Mouse (Mus musculus): ENCODE measurements around the gene Sema3b. TPM values are rescaled to one million over a fixed set of nuclear protein-coding genes. Genes with fewer than 3 reads are reported as not detected.
"Not testable (repeated sequence)": the region's sequence is repeated elsewhere in the genome, so short reads cannot be mapped to it uniquely, and the experiment has no call there.

The Sema3b gene
- polyA plus RNA-seq, 1 experiment from 2014 or later = 2.0 TPM

DNA sequence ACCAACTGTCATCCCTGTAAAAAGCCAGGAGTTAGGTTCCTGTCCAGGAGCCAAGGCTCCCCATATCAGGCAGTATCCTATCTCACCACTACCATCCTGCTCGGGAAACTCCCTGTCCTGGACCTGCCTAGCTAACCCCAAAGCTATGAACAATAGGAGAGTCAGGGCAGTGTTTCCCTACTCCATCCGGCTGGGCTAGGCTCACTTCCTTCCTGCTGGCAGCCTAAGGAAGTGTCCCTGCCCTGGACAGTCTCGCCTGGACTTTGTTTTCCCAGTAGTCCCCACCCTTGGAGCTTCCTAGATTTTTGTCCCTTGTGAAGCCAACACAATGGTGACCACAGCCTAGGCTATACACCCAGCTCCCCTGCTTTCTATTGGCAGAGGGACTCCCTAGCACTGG lies 42.2 kb downstream of the Sema3b start:
- Histone ChIP-seq H3K4me1 (peaks cover 88% of the 10 kb centered on the region), H3K9me3 (no peaks in the 10 kb centered on the region), H3K36me3 (replicated peaks) (peaks cover 53% of the 10 kb centered on the region), H3K27me3 (ENCODE audit: poor library complexity, severe bottlenecking) (no peaks in the 10 kb centered on the region), H3K27ac (peak overlapping the region; percentile 94), H3K4me3 (peak overlapping the region; percentile 93)
- no peak for DNase-seq (ENCODE audit: extremely low spot score, low spot score)
- WGBS = 65% methylated on average over 3 of the region's 3 CpGs

DNA sequence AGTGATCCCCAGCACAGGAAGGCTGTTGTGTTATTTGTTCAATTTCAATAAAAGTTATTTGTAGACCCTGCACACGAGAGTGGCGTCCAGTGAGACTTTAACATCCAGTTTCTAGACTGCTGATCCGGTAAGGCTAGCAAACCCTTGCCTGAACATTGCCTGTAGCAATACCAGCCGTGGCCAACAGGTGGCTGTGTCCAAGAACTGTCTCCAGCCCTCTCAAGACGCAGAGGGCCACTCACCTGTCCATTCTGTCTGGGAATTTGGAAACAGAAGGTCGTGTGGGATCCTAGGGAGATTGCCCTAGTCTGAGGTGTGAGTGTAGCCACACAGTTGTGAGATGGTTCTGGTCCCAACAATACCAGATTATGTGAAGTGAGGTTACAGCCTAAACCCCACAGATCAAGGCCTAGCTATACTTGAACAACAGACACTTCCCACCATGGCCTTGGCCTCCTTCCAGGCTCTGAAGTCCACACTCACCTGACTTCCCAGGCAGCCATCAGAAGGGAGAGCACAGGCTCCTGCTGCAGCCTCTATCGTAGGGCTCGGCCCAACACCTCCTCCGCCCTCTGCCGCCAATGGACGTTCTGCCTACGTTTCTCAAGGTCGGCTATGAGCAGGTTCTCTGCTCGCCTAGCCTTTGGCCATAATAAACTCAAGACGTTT lies 42.9 kb downstream of the Sema3b start:
- peaks cover 82% of the 10 kb centered on the region for H3K4me1 ChIP-seq

DNA sequence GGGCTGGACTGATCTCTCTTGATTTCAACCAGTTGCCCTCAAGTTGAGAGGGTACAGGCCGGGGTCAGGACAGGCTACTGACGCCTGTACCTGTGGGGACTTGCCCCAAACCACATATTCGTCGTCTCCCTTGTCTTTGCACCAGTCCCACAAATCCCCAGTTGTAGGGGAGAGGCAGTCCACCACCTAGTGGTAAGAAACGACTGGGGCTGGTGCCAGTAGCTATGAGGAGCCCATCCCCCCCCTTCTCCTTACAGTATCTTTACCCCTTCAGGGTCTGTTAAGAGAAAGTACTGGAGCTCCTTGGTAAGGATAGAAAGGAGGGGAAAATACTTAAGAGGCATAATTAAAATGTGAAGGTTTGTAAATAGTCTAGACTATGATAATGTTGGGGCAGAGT lies 43.5 kb downstream of the Sema3b start:
- H3K36me3 ChIP-seq (replicated peaks) = peaks cover 53% of the 10 kb centered on the region

More for the DNA sequence above, 42.9 kb downstream of the Sema3b start:
- Histone ChIP-seq H3K27ac (peak overlapping the region; percentile 65; the same call in 1 of the 2 replicates), H3K9me3 (no peaks in the 10 kb centered on the region), H3K4me3 (peak overlapping the region; percentile 93; the same call in 1 of the 2 replicates), H3K27me3 (ENCODE audit: poor library complexity, severe bottlenecking) (no peaks in the 10 kb centered on the region), H3K36me3 (replicated peaks) (peaks cover 53% of the 10 kb centered on the region)
- peak; percentile 80 for DNase-seq (ENCODE audit: extremely low spot score, low spot score)
- WGBS = 61% methylated on average over 15 of the region's 15 CpGs

DNA sequence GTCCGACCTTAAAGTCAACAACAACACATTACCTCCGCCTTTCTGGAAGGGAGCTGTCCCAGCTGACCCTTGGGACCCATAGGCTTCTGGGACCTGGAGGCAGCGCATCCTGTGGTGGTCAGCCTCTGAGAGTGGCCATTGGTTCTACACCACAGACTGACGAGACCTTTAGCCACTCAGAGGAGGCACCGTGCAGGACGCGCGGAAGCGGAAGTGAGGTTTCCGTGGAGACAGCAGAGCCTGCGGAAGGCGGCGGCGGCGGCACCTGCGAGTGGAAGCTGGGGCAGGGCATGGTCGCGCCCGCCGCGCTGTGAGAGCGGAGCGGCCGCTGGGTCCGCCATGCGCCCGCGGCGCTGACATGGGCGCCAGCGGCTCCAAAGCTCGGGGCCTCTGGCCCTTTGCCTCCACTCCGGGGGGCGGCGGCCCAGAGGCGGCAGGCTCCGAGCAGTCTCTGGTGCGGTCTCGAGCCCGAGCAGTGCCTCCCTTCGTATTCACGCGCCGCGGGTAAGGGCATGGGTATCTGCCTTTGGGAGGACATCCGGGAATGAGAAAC lies 45.9 kb downstream of the Sema3b start, which contains the start of gene Tusc2:
Gene Tusc2, plus strand, starts transcription at position 227 of the 553 bp plus-strand sequence.
- peaks cover 61% of the 10 kb centered on the region for H3K4me1 ChIP-seq
- no peaks in the 10 kb centered on the region for H3K27me3 ChIP-seq (ENCODE audit: poor library complexity, severe bottlenecking)
- 1% methylated on average over 46 of the region's 46 CpGs for WGBS

More for the DNA sequence above, 43.5 kb downstream of the Sema3b start:
- H3K27ac ChIP-seq; H3K9me3 ChIP-seq; DNase-seq (ENCODE audit: extremely low spot score, low spot score); H3K27me3 ChIP-seq (ENCODE audit: poor library complexity, severe bottlenecking): not testable (repeated sequence)
- Histone ChIP-seq H3K4me1 (peaks cover 75% of the 10 kb centered on the region), H3K4me3 (peak overlapping the region; percentile 93; the same call in 1 of the 2 replicates)
- WGBS = 53% methylated on average over 5 of the region's 5 CpGs

DNA sequence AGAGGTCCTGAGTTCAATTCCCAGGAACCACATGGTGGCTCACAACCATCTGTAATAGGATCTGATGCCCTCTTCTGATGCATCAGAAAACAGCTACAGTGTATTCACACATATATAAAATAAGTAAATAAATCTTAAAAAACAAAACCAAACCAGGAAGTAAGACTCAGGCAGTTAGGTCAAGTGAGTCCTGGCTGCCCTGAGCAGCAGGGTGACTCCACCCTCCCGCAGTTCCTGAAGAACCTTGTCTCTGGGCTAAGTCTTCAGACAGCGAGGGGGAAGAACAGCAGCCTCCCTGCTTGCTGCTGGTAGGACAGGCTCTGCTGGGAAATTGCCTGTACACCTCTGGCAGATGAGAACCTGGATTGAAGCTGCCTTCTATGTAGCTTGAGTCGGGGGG lies 52.7 kb downstream of the Sema3b start:
- 74% methylated on average over 3 of the region's 3 CpGs for WGBS
- peak overlapping the region; percentile 88 for H3K4me3 ChIP-seq
- H3K4me1 ChIP-seq = peaks cover 55% of the 10 kb centered on the region

More for the DNA sequence above, 45.9 kb downstream of the Sema3b start, which contains the start of gene Tusc2:
- Histone ChIP-seq H3K27ac (peak within 1 kb of the TSS; percentile 88), H3K4me3 (peak within 1 kb of the TSS; percentile 93), H3K9me3 (no peaks in the 10 kb centered on the region), H3K36me3 (replicated peaks) (peaks cover 72% of the 10 kb centered on the region)
- DNase-seq (ENCODE audit: extremely low spot score, low spot score) = peak; percentile 96

DNA sequence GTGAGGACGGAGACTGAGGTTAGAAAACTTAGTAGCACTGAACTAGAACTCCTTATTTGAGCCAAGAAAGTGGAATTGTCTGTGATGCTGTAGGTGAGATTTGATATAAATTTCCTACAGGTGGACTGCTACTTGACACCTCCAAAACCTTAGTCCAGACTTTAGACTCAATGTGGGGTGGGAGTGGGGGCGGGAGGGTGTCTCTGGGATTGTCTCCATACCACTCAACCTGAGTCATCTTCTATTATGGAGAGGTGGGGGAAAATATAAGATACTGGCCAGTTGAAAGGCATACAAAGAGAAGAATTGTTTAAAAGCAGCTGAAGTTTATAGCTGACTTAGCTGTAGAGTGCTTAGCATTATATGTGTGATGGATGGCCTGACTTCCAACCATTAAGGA lies 53.3 kb downstream of the Sema3b start:
- H3K4me3 ChIP-seq = peak overlapping the region; percentile 88
- H3K9me3 ChIP-seq = no peaks in the 10 kb centered on the region
- DNase-seq (ENCODE audit: extremely low spot score, low spot score) = no peak
- peaks cover 48% of the 10 kb centered on the region for H3K36me3 ChIP-seq (replicated peaks)
- 56% methylated on average over 2 of the region's 2 CpGs for WGBS
- H3K27me3 ChIP-seq (ENCODE audit: poor library complexity, severe bottlenecking) = peaks cover 26% of the 10 kb centered on the region
- peak overlapping the region; percentile 96 for H3K27ac ChIP-seq
- H3K4me1 ChIP-seq = peaks cover 61% of the 10 kb centered on the region

More for the DNA sequence above, 52.7 kb downstream of the Sema3b start:
- Histone ChIP-seq H3K27ac (no peak overlapping the region), H3K27me3 (ENCODE audit: poor library complexity, severe bottlenecking) (peaks cover 19% of the 10 kb centered on the region), H3K9me3 (no peaks in the 10 kb centered on the region), H3K36me3 (replicated peaks) (peaks cover 54% of the 10 kb centered on the region)
- DNase-seq (ENCODE audit: extremely low spot score, low spot score) = no peak

DNA sequence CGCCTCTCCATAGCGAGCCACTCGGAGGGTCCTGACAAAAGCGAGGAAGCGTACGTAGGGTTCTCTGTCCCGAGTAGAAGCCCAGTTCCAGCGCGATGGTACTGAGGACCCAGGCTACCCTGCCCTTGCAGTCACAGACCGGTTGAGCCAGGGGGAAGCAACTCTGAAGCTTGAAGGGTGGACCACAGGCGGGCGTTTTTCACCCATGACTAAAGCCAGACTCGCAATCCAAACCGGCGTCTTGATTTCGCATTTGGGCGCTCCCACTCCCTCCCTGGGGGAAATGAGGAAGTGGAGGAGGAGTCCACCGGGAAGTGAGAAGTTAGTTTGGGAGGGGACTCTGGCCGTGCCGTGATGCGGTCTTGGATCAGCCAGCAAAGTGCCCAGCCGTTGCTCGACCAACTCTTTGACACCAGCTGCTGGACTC lies 54.0 kb downstream of the Sema3b start:
- peak overlapping the region; percentile 96 for H3K27ac ChIP-seq
- no peaks in the 10 kb centered on the region for H3K9me3 ChIP-seq
- DNase-seq (ENCODE audit: extremely low spot score, low spot score) = peak; percentile 60
- H3K27me3 ChIP-seq (ENCODE audit: poor library complexity, severe bottlenecking) = peaks cover 32% of the 10 kb centered on the region
- H3K36me3 ChIP-seq (replicated peaks) = peaks cover 41% of the 10 kb centered on the region
- peak overlapping the region; percentile 88 for H3K4me3 ChIP-seq
- peaks cover 68% of the 10 kb centered on the region for H3K4me1 ChIP-seq
- under 1% methylated on average over 23 of the region's 23 CpGs for WGBS

DNA sequence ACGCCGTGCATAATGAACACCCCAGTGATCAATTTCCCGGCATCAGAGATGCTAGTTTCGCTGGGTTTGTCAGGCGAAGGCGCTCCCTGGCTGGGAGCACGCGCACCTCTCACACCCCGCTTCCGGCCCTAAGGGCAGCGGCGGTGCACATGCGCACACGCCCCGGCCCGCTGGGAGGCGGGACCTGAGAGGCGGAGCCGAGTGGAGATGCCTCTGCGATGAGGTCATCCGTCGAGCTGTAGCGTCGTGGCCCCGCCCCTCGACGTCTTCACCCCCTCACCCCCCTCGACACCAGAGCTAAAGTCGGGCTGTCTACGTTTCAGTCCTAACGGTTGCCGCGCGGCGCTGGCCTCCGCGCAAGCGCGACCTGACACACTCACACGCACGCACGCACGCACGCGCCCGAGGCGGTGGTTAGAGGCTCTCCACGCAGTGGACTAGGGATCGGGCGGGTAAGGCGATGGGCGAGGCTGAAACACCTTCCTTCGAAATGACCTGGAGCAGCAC lies 54.7 kb downstream of the Sema3b start:
- H3K4me1 ChIP-seq = peaks cover 73% of the 10 kb centered on the region
- peak overlapping the region; percentile 88 for H3K4me3 ChIP-seq
- peaks cover 34% of the 10 kb centered on the region for H3K36me3 ChIP-seq (replicated peaks)
- no peaks in the 10 kb centered on the region for H3K9me3 ChIP-seq
- peak; percentile 98 for DNase-seq (ENCODE audit: extremely low spot score, low spot score)
- peaks cover 39% of the 10 kb centered on the region for H3K27me3 ChIP-seq (ENCODE audit: poor library complexity, severe bottlenecking)
- peak overlapping the region; percentile 96 for H3K27ac ChIP-seq
- under 1% methylated on average over 53 of the region's 53 CpGs for WGBS

DNA sequence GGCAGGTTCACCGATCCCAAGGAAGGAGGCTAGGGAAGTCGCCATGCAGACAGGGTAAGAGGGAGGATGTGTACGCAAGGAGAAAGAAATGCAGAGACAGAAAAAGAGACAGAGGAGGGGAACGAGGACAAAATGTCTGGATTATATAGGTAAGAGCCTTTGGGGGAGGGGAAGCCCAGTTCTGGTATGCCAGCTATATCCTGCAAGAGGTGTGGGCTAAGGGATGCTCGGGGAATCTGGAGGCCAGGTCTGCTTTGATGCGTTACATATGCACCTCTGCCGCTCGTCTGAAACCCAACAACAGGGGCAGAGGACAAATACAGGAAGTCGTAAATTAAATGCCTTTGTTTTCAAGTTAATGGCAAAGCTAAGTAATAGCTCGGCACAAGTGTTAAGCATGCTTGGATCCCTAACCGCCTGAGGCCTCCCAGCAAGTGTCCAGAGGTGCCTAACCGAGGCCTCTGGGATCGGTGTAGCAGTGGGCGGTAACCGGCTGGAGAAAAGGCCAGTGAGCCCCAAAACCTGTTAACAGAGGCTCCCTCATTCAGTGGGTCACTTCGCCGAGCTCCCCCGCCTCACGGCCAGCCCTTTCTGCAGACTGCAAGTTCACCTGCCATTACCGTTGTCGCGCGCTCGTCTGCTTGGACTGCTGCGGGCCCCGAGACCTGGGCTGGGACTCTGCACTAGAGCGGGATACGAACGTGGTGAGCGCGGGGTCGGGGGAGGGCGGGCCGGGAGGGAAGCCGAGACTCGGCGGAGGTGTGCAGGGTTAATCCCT lies 55.3 kb downstream of the Sema3b start:
- peaks cover 46% of the 10 kb centered on the region for H3K27me3 ChIP-seq (ENCODE audit: poor library complexity, severe bottlenecking)
- H3K27ac ChIP-seq = peak overlapping the region; percentile 96
- peaks cover 73% of the 10 kb centered on the region for H3K4me1 ChIP-seq
- WGBS = 6% methylated on average over 37 of the region's 37 CpGs
- no peaks in the 10 kb centered on the region for H3K9me3 ChIP-seq
- DNase-seq (ENCODE audit: extremely low spot score, low spot score) = no peak
- H3K36me3 ChIP-seq (replicated peaks) = peaks cover 28% of the 10 kb centered on the region
- peak overlapping the region; percentile 88 for H3K4me3 ChIP-seq

DNA sequence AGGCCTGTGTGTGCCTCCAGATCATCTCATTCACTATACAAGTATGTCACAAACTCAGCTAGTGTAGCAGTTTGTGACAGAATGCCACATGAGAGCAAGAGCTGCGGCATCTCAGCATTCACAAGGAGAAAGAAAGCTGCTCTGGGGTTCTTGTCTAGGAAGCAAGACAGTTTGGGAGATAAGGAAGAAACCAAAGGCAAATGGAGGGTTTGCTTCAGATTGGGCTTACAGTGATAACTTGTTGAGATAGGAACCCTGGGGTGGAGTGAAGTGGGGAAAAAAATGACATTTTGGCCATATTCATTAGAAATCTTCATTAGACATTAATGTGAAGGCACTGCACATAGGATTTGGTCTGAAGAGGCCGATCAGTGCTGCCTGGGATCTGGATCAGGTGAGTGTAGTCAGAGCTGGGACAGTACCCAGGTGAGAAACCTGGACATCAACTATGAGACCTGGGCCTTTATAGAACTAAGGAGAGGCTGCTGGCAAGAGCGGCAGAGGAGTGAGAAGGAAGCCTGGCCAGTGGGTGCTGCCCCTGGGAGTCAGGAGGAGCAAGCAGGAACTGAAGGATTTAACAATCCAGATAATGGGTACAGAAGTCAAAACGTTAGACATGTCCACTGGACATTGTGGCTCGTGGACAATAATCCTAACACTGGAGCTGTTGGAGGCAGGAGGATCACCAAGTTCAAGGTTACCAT lies 56.2 kb downstream of the Sema3b start:
- peaks cover 78% of the 10 kb centered on the region for H3K4me1 ChIP-seq

DNA sequence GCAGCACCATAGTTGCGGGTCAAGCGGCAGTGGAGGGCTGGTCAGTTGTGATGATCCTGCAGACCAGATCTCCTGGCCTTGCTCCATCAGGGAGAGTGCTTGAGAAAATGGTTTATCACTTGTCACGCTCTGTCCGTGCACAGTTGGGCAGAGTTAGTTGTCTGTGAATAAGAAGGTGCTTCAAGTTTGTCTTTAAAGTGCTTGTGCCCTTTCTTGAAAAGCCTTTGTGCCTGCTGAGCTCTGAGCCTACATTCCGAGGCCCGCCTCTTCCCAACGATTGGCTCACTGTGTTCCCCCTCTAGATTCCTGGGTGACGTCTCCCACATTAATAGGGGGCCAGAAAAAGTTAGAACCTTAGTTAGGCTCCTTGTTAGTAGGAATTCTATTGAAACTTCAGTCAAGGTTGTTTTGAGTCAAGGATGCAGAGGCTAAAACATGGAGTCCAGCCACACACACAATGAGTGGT lies 57.1 kb downstream of the Sema3b start:
- Histone ChIP-seq H3K4me3 (peak overlapping the region; percentile 88), H3K9me3 (no peaks in the 10 kb centered on the region), H3K36me3 (replicated peaks) (peaks cover 10% of the 10 kb centered on the region), H3K27me3 (ENCODE audit: poor library complexity, severe bottlenecking) (peaks cover 61% of the 10 kb centered on the region), H3K4me1 (peaks cover 85% of the 10 kb centered on the region), H3K27ac (peak overlapping the region; percentile 88)
- WGBS = 2% methylated on average over 8 of the region's 8 CpGs
- DNase-seq (ENCODE audit: extremely low spot score, low spot score) = no peak

More for the DNA sequence above, 56.2 kb downstream of the Sema3b start:
- 79% methylated on average over 5 of the region's 5 CpGs for WGBS
- Histone ChIP-seq H3K27ac (peak overlapping the region; percentile 96), H3K9me3 (no peaks in the 10 kb centered on the region), H3K36me3 (replicated peaks) (peaks cover 19% of the 10 kb centered on the region), H3K4me3 (peak overlapping the region; percentile 88), H3K27me3 (ENCODE audit: poor library complexity, severe bottlenecking) (peaks cover 54% of the 10 kb centered on the region)
- no peak for DNase-seq (ENCODE audit: extremely low spot score, low spot score)

Data from forebrain, embryonic 10.5 days (tissue).